Mouse (Mus musculus): ENCODE data around the gene Ston2.

The Ston2 gene

GRCm38 (mm10) chr12:91787959-91788437 is at the start of gene Ston2:
Gene Ston2 (minus strand): TSS chr12:91788387.
- DNase-seq (ENCODE audit: low read depth, low spot score): peak; percentile 12

- no peak for DNase-seq (ENCODE audit: low read depth, low spot score)
These were observed 49.3 kb upstream of the Ston2 start for GRCm38 (mm10) chr12:91837401-91838065.

- no peak for DNase-seq (ENCODE audit: low read depth, low spot score)
These were observed 45.7 kb upstream of the Ston2 start for GRCm38 (mm10) chr12:91833939-91834333.

GRCm38 (mm10) chr12:91833237-91833938 is 45.2 kb upstream of the Ston2 start:
- DNase-seq (ENCODE audit: low read depth, low spot score): no peak

GRCm38 (mm10) chr12:91831410-91831809 is 43.2 kb upstream of the Ston2 start:
- no peak for DNase-seq (ENCODE audit: low read depth, low spot score)

GRCm38 (mm10) chr12:91820461-91820860 is 32.3 kb upstream of the Ston2 start:
- no peak for DNase-seq (ENCODE audit: low read depth, low spot score)

- DNase-seq (ENCODE audit: low read depth, low spot score): no peak
These were observed 30.5 kb upstream of the Ston2 start for GRCm38 (mm10) chr12:91818726-91819125.

- peak; percentile 66 for DNase-seq (ENCODE audit: low read depth, low spot score)
These were observed 27.8 kb upstream of the Ston2 start for GRCm38 (mm10) chr12:91815990-91816389.

- DNase-seq (ENCODE audit: low read depth, low spot score): no peak
These were observed 27.4 kb upstream of the Ston2 start for GRCm38 (mm10) chr12:91815552-91815951.

GRCm38 (mm10) chr12:91808911-91809310 is 20.7 kb upstream of the Ston2 start:
- no peak for DNase-seq (ENCODE audit: low read depth, low spot score)

GRCm38 (mm10) chr12:91807761-91808160 is 19.6 kb upstream of the Ston2 start:
- peak; percentile 15 for DNase-seq (ENCODE audit: low read depth, low spot score)

- DNase-seq (ENCODE audit: low read depth, low spot score): no peak
These were observed 18.9 kb upstream of the Ston2 start for GRCm38 (mm10) chr12:91807095-91807494.

GRCm38 (mm10) chr12:91804262-91804661 is 16.1 kb upstream of the Ston2 start:
- DNase-seq (ENCODE audit: low read depth, low spot score): no peak

- DNase-seq (ENCODE audit: low read depth, low spot score): no peak
These were observed 15.2 kb upstream of the Ston2 start for GRCm38 (mm10) chr12:91803207-91803932.

GRCm38 (mm10) chr12:91802586-91803206 is 14.5 kb upstream of the Ston2 start:
- no peak for DNase-seq (ENCODE audit: low read depth, low spot score)

- no peak for DNase-seq (ENCODE audit: low read depth, low spot score)
These were observed 12.7 kb upstream of the Ston2 start for GRCm38 (mm10) chr12:91800861-91801385.

GRCm38 (mm10) chr12:91799821-91800335 is 11.7 kb upstream of the Ston2 start:
- DNase-seq (ENCODE audit: low read depth, low spot score): no peak

- DNase-seq (ENCODE audit: low read depth, low spot score): peak; percentile 21
These were observed 11.2 kb upstream of the Ston2 start for GRCm38 (mm10) chr12:91799379-91799773.

GRCm38 (mm10) chr12:91798720-91799378 is 10.7 kb upstream of the Ston2 start:
- peak; percentile 36 for DNase-seq (ENCODE audit: low read depth, low spot score)

GRCm38 (mm10) chr12:91796774-91797173 is 8.6 kb upstream of the Ston2 start:
- DNase-seq (ENCODE audit: low read depth, low spot score): no peak

- DNase-seq (ENCODE audit: low read depth, low spot score): peak; percentile 80
These were observed 5.1 kb upstream of the Ston2 start for GRCm38 (mm10) chr12:91793266-91793665.
